Mouse (Mus musculus) liver, embryonic 15.5 days (tissue): ENCODE results near the gene Fam192a. TPM values are rescaled to one million over a fixed set of nuclear protein-coding genes. Genes with fewer than 3 reads are reported as not detected.

Source experiments
- ATAC-seq: fragments of 200-750 bp; cut with Nextera tagmentation; 2 replicates; pipeline ENCODE4 v1.8.0; 2017; ENCODE audit warnings: moderate number of reproducible peaks, mild to moderate bottlenecking, moderate library complexity; ENCODE audit not compliant: insufficient read depth
- H3K27ac ChIP-seq: fragments of 300-500 bp; sonication (generic); replicated peaks from 2 replicates; pipeline ENCODE4 v1.5.1; 2015; ENCODE audit warnings: mild to moderate bottlenecking, inconsistent platforms
- H3K27me3 ChIP-seq: fragments of 300-500 bp; sonication (generic); 2 replicates; pipeline ENCODE4 v1.6.1; 2015; ENCODE audit warnings: mild to moderate bottlenecking, inconsistent platforms
- H3K36me3 ChIP-seq: fragments of 300-500 bp; sonication (generic); replicated peaks from 2 replicates; pipeline ENCODE4 v1.6.1; 2015; ENCODE audit warnings: moderate library complexity, mild to moderate bottlenecking, inconsistent platforms
- H3K4me1 ChIP-seq: fragments of 300-500 bp; sonication (generic); replicated peaks from 2 replicates; pipeline ENCODE4 v1.6.1; 2015; ENCODE audit warnings: inconsistent platforms
- H3K4me2 ChIP-seq: fragments of 300-500 bp; sonication (generic); 2 replicates; pipeline ENCODE4 v1.6.1; 2015; ENCODE audit warnings: moderate library complexity, mild to moderate bottlenecking, inconsistent platforms
- H3K4me3 ChIP-seq: fragments of 300-500 bp; sonication (generic); replicated peaks from 2 replicates; pipeline ENCODE4 v1.5.1; 2015; ENCODE audit warnings: mild to moderate bottlenecking, inconsistent platforms
- H3K9ac ChIP-seq: fragments of 300-500 bp; sonication (generic); 2 replicates; pipeline ENCODE4 v1.6.1; 2015; ENCODE audit warnings: moderate library complexity, mild to moderate bottlenecking, inconsistent platforms
- H3K9me3 ChIP-seq: fragments of 300-500 bp; sonication (generic); replicated peaks from 2 replicates; pipeline ENCODE4 v1.6.1; 2016; ENCODE audit warnings: inconsistent platforms
- WGBS: fragments of 180-500 bp; shearing (Covaris S2); methylation state at CpG from one replicate; pipeline ENCODE4 v1.1.7; 2015; ENCODE audit warnings: mixed read lengths; ENCODE audit not compliant: insufficient replicate concordance; 5-methylcytosine and 5-hydroxymethylcytosine counted together
- polyA plus RNA-seq: library from polyadenylated mRNA; unstranded; fragments of >200 nt; fragmentation: Nextera tagmentation; extraction: Ambion mirVana; gene quantifications from 2 replicates; pipeline ENCODE4 v1.2.1, GENCODE M21; 2015

Fam192a gene
- polyA plus RNA-seq, 1 experiment from 2014 or later, result 27.5 TPM

DNA sequence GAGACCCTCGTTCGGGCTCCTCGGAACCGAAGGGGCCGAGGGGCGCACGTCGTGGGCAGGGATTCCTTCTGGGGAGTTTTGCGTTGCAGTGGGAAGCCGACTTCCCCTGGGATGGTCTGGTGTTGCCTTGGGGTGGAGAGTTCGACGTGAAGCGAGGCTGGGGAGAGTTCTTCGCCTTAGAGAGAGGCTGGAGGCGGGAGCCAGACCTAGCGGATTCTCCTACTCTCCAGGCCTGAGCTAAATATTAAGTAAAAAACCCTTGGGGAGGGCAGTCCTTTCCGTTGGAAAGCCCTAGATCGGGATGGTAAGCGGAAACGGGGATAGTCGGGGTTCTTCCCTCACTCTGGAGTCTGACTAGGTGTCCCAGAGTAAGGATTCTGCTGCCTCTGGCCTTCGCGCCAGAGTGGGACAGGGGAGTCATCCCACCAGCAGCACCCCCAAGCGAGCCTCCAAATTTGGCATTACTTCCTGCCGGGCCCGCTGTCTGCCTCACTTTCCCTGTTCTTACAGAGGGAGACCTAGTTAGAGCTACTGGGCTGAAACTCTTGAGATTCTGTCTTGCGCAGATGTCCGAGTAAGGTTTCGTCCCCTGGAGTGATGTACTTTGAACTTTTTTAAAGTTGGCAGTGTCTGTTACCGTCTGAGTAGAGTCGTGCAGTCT is 804 bp upstream of the Fam192a start:
- peak overlapping the region; percentile 82 for H3K27ac ChIP-seq
- peak overlapping the region; percentile 95 for H3K4me2 ChIP-seq
- H3K27me3 ChIP-seq, result no peaks in the 10 kb centered on the region
- ATAC-seq, result no peak
- H3K36me3 ChIP-seq, result no peaks in the 10 kb centered on the region
- peak overlapping the region; percentile 94 for H3K4me3 ChIP-seq
- WGBS, result 1% methylated on average over 31 of the region's 31 CpGs
- H3K9ac ChIP-seq, result peak overlapping the region; percentile 94
- H3K9me3 ChIP-seq, result no peaks in the 10 kb centered on the region
- peaks cover 31% of the 10 kb centered on the region for H3K4me1 ChIP-seq

DNA sequence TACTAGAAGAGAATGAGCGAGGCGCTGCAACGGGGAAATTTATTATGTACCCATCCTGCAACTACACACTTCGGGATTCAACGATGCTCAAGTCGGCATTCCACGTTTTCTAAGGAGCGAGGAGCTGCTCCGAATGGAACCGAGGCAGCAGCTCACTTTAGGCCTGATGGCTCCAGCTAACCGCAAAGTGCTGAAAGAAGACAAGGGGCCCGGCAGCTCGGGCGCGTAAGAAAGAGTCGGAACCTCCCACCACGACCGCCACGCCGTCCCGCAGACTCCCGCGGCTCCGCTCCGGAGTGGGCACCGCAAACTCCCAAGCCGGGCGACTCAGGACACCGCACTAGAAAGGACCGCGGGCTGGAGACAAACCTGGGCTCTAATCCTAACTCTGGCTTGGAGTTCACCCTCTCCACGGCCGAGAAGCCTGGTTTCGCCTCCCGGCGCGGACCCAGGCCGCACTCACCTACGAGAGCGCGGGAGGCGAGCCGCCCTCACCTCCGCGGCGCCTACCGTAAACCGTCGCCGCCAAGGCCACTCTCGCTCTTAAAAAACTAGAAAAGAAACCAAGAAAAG is 677 bp downstream of the Fam192a start:
- under 1% methylated on average over 51 of the region's 51 CpGs for WGBS
- Histone ChIP-seq H3K9ac (peak overlapping the region; percentile 87), H3K27ac (peak overlapping the region; percentile 83), H3K4me3 (peak overlapping the region; percentile 94), H3K27me3 (no peaks in the 10 kb centered on the region), H3K4me1 (peaks cover 31% of the 10 kb centered on the region), H3K36me3 (0 out of 2 replicates have a peak, but pooled peaks cover 4% of the 10 kb centered on the region), H3K9me3 (no peaks in the 10 kb centered on the region), H3K4me2 (peak overlapping the region; percentile 84)
- peak; percentile 18 for ATAC-seq

DNA sequence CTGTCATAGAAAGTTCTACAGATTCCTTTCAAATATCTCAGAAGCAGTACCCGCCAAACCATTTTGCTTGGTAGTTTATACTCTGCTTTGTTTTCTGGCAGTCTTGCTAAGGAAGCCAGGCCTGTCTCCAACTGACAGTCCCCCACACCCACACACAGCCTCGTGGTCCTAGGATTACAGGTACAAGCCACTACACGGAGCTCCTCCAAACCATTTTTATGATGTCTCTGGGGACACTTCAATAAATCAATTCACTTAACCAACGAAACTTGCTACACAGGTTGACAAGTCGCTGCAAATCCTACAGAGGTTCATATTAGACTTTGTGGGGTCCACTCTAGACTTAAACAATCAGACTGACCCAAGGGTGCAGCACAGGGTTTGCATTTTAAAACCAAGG is 1.3 kb downstream of the Fam192a start:
- H3K9me3 ChIP-seq, result no peaks in the 10 kb centered on the region
- H3K36me3 ChIP-seq, result 0 out of 2 replicates have a peak, but pooled peaks cover 4% of the 10 kb centered on the region
- peak overlapping the region; percentile 87 for H3K9ac ChIP-seq
- WGBS, result 14% methylated on average over 5 of the region's 5 CpGs
- H3K27me3 ChIP-seq, result no peaks in the 10 kb centered on the region
- no peak for ATAC-seq
- peak overlapping the region; percentile 94 for H3K4me3 ChIP-seq
- peak overlapping the region; percentile 83; the same call in 1 of the 2 replicates for H3K27ac ChIP-seq
- peak overlapping the region; percentile 84 for H3K4me2 ChIP-seq
- H3K4me1 ChIP-seq, result peaks cover 31% of the 10 kb centered on the region

DNA sequence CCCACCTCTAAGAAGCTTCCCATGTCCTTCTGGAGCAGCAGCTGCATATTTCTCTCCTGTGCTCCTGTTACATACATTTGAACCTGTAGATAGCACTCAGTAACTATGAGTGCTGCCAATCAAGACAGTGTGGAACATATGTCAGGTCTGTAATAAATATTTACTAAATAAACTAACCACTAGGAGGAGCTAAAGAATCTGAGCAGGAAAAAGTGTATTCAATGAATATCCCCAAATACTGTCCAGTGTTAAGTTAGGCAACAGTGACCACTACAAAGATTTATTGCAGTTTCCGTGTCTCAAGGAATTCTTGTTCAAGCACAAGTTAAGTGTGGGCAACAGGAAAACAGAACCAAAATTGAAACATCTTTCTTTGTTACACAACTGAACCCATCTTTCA is 7.6 kb downstream of the Fam192a start:
- Histone ChIP-seq H3K4me1 (peaks cover 3% of the 10 kb centered on the region; the same call in 1 of the 2 replicates), H3K9ac (no peak overlapping the region), H3K9me3 (no peaks in the 10 kb centered on the region), H3K4me2 (no peak overlapping the region), H3K27me3 (no peaks in the 10 kb centered on the region), H3K27ac (no peak overlapping the region), H3K4me3 (no peak overlapping the region), H3K36me3 (peaks cover 8% of the 10 kb centered on the region; the same call in 1 of the 2 replicates)
- 56% methylated on average over 1 of the region's 1 CpGs for WGBS
- no peak for ATAC-seq

DNA sequence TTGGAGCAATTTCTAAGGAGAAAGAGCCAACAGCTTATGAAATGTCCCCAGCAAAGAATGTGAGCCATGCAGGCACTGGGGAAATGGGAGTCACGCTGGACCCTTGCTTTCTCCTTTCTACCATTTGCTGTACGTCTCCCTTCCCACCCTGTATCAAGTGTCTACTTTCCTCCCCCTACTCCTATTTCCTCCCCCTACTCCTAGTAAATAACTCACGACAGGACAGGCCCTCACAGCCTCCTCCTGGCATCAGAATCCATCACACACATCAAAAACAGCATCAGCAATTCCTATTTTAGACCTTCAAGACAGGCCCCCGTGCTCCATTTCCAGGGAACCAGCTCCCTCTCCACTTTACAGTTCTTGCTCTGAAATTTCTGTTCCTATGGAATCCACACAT is 10.1 kb downstream of the Fam192a start:
- ATAC-seq, result no peak
- H3K9me3 ChIP-seq, result no peaks in the 10 kb centered on the region
- no peak overlapping the region for H3K27ac ChIP-seq
- H3K4me3 ChIP-seq, result no peak overlapping the region
- no peak overlapping the region for H3K9ac ChIP-seq
- H3K4me2 ChIP-seq, result no peak overlapping the region
- no peaks in the 10 kb centered on the region for H3K27me3 ChIP-seq
- H3K4me1 ChIP-seq, result no peaks in the 10 kb centered on the region
- H3K36me3 ChIP-seq, result peaks cover 28% of the 10 kb centered on the region
- 74% methylated on average over 4 of the region's 4 CpGs for WGBS

DNA sequence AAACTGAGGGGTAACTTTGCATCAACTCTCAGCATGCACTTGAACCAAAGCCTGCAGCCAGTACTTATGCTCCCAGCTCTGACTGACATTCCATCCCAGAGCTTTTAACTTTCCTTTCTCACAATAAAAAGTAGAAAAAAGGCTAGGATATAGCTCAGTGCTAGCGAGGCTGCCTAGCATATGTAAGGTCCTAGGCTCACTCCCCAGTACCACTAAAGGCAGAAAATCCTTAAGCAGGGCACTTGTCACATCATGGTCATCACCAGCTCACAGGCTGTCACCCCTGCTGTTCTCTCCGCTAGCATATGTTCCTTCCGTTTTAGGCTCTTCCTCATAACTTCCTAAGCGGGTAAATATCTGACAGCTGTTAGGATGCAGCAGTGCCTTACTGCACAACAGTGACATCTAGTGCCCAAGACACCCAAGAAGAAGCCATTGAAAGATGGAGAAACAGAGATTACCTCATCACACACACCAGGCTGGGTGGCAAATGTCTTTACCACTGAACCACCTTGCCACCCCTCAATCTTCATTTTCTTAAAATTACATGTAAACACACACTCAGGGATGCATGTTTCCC is 17.5 kb downstream of the Fam192a start:
- no peak overlapping the region for H3K27ac ChIP-seq
- no peak for ATAC-seq
- peaks cover 89% of the 10 kb centered on the region for H3K36me3 ChIP-seq
- H3K4me1 ChIP-seq, result no peaks in the 10 kb centered on the region
- WGBS, result 49% methylated on average over 4 of the region's 4 CpGs
- H3K9me3 ChIP-seq, result no peaks in the 10 kb centered on the region
- H3K4me3 ChIP-seq, result no peak overlapping the region
- H3K27me3 ChIP-seq, result no peaks in the 10 kb centered on the region
- no peak overlapping the region for H3K9ac ChIP-seq
- no peak overlapping the region for H3K4me2 ChIP-seq

DNA sequence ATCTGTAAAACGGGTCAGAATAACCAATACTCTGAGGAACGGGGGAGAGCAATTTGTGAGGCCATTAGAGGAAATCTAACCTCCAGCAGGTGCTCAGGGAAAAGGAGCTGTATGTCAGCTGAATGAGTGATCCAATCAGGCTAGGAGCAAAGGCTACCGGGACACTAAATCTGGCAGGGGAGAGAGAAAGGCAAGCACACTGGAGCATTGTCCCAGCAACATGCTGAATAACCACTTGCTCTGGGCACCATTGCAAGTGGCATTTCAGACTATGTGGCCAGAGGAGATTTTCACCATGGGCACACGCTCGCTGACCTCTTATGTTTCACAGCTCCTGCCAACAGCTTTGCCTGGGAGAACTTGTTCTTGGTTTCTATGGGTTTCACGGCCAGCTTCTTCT is 19.2 kb downstream of the Fam192a start:
- Histone ChIP-seq H3K36me3 (peaks cover 89% of the 10 kb centered on the region), H3K4me3 (no peak overlapping the region), H3K27me3 (no peaks in the 10 kb centered on the region), H3K9me3 (no peaks in the 10 kb centered on the region), H3K9ac (no peak overlapping the region), H3K4me1 (no peaks in the 10 kb centered on the region), H3K27ac (no peak overlapping the region), H3K4me2 (no peak overlapping the region)
- WGBS, result 87% methylated on average over 6 of the region's 6 CpGs
- ATAC-seq, result no peak

DNA sequence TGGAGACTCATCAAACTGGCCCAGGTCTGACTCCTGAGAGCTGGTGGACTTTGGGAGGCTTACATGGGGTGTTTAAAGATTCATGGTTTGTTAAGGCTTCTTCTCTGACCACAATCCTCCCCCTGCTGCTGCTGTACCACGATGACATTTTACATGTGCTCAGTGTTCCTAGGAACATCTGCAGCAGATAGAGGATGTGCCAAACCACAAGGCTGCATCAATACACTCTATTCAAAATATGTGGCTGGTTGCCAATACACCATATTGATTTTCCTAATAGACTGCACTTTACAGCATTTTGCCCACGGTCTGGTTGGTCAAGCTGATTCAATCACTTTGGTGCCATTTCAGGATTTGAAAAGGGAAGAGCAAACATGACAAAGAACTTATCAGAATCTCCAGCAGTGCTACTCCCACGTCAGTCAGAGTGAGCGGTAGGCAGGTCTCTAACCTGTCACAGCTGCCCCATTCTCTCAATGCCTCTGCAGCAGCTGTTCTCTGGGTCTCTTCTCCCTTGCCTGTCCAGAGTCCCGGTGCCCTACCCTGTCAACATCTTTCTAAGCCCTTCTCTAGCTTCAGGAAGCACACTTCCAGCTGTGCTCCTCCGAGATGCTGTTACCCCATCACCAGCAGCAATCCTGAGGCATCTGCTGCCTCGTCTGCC is 19.8 kb downstream of the Fam192a start:
- H3K4me2 ChIP-seq, result no peak overlapping the region
- no peak overlapping the region for H3K4me3 ChIP-seq
- WGBS, result 70% methylated on average over 7 of the region's 7 CpGs
- ATAC-seq, result no peak
- no peaks in the 10 kb centered on the region for H3K4me1 ChIP-seq
- H3K27ac ChIP-seq, result no peak overlapping the region
- no peaks in the 10 kb centered on the region for H3K9me3 ChIP-seq
- no peaks in the 10 kb centered on the region for H3K27me3 ChIP-seq
- H3K36me3 ChIP-seq, result peaks cover 87% of the 10 kb centered on the region
- no peak overlapping the region for H3K9ac ChIP-seq

DNA sequence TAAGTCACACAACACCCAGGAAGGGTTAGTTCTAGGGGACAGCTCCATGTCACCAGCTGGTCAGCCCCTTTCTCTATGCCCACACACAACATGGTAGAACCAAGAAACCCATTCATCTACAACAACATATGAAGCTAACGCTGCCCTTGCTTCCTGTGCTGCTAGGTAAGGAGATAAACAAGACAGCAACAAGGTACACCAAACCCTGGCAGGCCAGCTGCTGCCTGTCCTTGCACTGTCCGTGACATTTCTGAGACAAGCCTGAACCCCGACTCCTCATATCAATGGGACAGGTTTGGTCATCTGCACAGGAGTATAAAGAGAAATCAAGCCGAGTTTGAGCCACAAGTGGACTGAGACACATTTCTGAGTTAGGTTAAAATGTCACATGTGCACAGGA is 26.6 kb downstream of the Fam192a start:
- Histone ChIP-seq H3K9me3 (no peaks in the 10 kb centered on the region), H3K4me3 (no peak overlapping the region), H3K27me3 (no peaks in the 10 kb centered on the region), H3K4me1 (no peaks in the 10 kb centered on the region), H3K36me3 (peaks cover 63% of the 10 kb centered on the region), H3K4me2 (no peak overlapping the region), H3K9ac (no peak overlapping the region), H3K27ac (no peak overlapping the region)
- 77% methylated on average over 4 of the region's 4 CpGs for WGBS
- ATAC-seq, result no peak

DNA sequence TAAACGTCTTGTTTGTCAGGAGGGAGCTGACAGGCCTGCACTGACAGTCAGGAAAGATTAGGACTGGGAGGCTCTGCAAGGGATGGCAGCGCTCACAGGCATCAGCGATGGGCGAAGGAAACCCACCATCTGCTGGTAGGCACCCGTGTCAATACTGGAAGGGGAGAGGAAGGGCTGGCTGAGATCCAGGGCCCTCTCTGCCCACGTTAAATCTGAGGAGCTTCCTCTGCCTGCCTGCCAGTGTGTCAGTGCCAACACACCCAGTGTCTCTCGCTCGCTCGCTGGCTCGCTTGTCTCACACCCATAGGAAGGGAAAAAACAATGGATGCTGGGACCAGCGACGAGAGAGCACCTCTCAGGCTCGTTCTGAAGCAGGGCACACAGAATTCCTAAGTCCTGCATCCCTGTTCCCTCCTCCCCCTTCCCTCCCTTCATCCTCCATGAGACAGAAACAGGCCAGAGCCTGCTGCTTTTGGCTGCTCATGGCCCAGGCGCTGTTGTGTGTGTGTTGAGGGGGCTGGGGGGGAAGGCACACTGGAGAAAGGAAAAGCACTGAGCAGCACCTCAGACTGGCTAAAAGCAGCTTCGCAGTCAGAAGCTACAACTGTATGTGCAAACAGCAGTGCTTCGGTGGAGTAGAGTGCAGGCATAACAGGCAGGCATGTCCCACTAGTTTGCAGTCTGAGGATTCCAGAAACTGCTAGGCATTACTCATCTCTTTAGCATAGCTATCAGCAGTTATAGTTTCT is 27.5 kb downstream of the Fam192a start:
- Histone ChIP-seq H3K9ac (no peak overlapping the region), H3K4me2 (no peak overlapping the region), H3K36me3 (peaks cover 58% of the 10 kb centered on the region), H3K27ac (no peak overlapping the region), H3K27me3 (no peaks in the 10 kb centered on the region), H3K9me3 (no peaks in the 10 kb centered on the region), H3K4me3 (no peak overlapping the region), H3K4me1 (no peaks in the 10 kb centered on the region)
- no peak for ATAC-seq
- 81% methylated on average over 16 of the region's 16 CpGs for WGBS

DNA sequence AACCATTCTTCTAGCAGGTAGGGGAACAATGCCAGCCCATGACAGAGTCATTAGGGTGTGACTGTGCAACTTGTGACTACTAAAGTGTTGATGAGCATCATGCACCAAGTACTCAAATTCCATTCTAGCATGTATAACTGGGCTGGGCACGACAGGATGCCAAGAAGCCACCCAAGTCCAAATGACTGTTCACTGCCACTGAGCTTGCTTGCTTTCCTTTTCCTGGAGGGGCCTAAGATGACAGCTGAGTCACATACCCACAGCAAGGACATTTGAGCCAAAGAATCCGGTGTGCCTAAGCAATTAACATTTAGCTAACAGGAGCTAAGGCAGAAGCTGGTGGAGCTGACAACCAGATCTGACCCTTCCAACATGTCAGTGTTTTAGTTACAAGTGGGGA is 29.9 kb downstream of the Fam192a start:
- Histone ChIP-seq H3K27me3 (no peaks in the 10 kb centered on the region), H3K4me1 (no peaks in the 10 kb centered on the region), H3K27ac (no peak overlapping the region), H3K4me2 (no peak overlapping the region), H3K4me3 (no peak overlapping the region), H3K9me3 (no peaks in the 10 kb centered on the region), H3K9ac (no peak overlapping the region), H3K36me3 (peaks cover 36% of the 10 kb centered on the region)
- no peak for ATAC-seq
- 61% methylated on average over 2 of the region's 2 CpGs for WGBS
